Mouse (Mus musculus): ENCODE measurements around the gene Mov10l1.

Mov10l1 gene

DNA sequence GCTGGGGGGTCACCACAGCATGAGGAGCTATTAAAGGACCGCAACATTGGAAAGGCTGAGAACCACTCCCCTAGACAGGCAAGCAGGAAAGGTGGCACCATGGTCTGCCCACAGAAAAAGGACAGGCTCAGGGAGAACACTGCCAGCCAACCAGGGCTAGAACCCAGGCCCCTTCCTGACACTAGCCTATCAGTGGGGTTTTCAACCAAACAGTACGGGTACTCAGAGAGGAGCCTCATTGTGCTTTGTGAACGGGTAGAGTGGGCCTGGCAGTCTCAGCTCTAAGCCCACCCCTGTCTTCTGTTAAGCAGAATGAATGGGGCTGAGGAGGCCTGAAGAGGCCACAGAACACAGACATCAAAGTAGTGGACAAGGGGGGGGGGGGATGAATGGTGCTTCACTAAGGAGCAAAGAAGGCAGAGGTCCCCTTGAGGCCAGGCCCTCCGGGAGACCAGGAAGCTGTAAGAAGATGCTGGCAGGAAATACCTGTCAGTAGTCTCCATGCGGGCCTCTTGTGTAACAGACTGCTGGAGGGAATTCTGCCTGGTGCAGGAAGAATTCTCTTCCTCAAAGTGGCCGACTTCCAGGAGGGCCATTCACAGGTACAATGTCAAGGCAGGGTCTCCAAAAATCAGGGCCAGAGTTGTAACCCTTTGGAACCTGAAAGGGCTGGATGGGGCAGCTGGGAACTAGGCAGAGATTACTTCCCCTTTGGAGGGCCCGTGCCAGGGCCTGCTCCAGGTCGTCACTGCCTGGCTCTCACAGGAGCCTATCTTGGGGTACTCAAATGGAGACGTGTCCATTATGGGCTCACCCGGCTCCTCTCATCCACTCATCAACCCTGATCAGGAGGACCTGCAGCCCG is 92.1 kb downstream of the Mov10l1 start, which contains the start of gene Trabd:
Gene Trabd, plus strand, starts transcription at position 512 of the 865 bp plus-strand sequence.
- in situ Hi-C loops (cut with MboI) = no loop called here

DNA sequence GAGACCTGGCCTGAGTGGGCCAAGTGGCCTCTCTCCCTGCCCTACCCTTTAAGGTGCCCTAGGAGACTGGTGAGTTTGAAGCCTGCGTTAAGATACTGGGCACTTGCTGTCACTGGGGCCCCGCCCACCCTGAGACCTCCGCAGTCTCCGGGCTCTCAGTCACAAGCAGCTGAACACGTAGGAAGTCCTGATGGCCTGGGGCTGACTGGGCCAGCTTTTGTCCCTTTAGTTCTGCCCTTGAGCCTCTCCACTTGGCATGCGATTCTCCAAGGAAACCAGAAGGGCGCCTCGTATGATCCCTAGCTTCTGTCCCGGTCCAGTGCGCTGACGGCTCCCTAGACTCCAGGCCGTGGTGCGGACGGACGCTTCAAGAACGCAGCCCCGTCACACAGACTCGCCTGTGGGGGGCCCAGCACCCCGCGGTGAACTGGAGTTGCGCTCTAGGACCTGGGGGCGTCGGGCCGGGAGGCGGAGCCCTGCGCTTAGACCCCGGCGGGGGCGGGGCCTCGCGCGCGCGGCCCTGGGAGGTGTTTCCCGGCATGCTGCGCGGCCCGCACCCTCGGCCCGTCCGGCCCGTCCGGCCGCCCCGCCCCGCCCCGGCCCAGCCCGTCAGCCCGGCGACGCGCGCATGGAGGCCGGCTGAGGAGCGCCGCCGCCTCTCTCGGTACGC is 92.9 kb downstream of the Mov10l1 start:
- in situ Hi-C loops (cut with MboI) = no loop called here

DNA sequence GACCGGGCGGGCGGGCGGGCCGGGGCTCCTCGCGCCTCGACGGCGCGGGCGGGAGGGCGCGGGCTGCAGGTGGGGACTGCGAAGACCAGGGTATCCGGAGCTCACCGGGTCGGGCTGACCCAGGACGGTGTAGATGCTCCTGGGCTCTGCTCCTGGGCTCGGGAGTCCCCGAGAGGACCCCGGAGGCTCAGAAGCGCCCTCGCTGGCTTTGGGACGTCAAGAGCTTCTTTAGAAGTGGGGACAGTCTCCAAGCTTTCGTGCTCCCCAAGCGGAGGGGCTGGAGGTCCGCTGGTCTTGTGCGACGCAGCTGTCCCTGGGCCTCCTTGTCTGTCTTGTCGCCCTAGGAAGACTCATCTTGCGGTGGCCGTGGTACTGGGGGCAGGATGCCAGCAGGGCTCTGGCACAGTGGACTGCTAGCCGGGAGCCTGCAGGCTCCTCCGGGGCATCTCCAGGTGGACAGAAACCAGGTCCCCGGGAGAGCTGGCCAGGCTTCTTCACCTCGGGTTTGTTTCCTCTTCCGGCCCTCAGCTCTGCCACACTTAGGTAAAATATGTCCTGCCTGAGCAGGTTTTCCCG is 93.5 kb downstream of the Mov10l1 start:
- in situ Hi-C loops (cut with MboI) = no loop called here

DNA sequence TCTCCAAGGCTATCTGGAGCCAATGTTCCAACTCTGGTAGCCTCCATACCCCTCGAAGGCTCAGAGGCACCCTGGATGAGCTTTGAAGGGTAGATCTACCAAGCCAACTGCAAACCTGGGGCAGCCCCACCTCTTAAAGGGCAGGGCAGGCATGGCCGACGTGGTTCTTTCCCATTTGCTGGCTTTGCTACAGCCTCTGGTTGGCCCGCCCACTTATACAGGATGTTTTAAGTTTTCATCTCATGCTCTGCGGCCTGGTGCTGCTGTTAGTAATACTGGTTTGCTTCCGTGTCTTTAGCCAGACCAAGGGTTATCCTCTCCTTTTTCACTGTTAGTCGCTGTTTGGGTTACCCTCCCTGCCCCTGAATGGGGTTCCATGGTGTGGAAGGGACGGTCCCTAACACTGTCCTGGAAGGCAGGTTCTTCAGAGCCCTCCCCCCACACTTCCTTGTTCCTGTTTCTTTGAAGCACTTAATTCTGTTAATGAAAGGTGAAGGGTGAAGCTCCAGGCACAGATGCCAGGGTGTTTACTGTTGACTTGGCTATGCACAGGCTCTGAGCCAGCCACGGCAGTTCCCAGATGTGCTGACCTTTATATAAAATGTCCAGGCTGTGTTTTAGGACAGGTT is 95.6 kb downstream of the Mov10l1 start:
- in situ Hi-C loops (cut with MboI) = no loop called here

DNA sequence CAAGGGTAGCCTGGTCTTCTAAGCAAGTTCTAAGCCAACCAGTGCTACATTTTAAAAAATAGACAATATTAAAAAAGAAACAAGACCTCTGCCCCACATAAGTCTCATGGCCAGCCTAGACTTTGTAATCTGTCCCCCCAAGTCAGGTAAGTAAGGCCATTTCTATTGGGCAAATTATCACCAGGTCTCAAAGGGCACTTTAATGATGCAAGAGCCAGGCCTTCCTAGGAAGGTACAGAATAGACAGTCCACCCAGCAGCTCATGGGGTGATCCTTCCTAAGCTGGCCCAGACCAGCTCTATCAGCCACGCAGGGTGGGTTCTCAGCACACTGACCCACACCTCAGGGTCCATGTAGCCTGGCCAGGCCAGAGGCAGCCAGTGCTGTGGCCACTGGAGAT is 101.2 kb downstream of the Mov10l1 start:
- in situ Hi-C loops (cut with MboI) = no loop called here

DNA sequence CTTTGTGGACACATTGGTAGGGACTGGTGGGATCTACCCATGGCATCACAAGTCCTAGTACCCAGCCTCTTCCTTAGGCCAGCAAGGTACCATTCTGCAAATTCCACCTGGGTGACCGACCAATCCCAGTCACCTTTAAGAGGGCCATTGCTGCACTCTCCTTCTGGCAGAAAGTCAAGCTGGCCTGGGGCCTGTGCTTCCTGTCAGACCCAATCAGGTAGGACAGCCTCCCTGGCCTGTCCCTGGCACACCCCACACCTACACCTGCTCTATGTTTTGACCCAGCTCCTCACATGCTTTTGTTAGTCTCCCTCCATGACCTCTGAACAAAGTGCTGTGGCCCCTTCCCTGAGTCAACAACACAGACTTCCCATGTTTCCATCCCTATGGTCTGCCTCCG is 102.1 kb downstream of the Mov10l1 start:
- in situ Hi-C loops (cut with MboI) = no loop called here

DNA sequence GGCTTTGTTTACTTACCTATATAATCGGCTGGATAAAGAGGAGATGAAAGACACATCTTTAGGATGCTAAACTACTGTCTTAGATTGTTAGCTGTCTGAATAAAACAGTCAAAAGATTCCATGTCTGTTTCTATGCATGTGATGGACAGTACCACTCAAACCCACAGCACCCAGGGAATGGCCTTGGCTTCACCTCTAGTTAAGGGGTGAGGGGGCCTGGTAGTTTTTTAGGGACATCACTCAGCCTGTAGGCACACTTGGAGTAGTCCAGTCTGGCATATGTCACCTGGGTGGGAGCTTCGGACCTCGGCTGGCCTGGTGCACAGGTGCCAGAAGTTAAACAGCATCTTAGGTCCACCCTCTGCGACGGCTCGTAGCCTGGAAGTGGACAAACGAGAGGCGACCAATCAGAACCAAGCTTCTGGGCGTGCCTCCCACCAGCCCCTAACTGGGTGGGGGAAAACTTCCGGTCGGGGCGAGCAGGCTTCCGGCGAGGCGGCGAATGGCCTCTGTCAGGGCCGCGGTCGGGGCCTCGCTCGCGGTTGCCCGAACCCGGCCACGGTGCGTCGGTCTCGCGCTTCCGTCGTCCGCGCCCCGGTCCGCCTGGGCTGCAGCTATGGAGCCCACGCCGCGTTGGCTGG is 106.0 kb downstream of the Mov10l1 start, which contains the start of gene Selenoo:
Gene Selenoo, plus strand, starts transcription at position 478 of the 641 bp plus-strand sequence.
- in situ Hi-C loops (cut with MboI) = no loop called here

DNA sequence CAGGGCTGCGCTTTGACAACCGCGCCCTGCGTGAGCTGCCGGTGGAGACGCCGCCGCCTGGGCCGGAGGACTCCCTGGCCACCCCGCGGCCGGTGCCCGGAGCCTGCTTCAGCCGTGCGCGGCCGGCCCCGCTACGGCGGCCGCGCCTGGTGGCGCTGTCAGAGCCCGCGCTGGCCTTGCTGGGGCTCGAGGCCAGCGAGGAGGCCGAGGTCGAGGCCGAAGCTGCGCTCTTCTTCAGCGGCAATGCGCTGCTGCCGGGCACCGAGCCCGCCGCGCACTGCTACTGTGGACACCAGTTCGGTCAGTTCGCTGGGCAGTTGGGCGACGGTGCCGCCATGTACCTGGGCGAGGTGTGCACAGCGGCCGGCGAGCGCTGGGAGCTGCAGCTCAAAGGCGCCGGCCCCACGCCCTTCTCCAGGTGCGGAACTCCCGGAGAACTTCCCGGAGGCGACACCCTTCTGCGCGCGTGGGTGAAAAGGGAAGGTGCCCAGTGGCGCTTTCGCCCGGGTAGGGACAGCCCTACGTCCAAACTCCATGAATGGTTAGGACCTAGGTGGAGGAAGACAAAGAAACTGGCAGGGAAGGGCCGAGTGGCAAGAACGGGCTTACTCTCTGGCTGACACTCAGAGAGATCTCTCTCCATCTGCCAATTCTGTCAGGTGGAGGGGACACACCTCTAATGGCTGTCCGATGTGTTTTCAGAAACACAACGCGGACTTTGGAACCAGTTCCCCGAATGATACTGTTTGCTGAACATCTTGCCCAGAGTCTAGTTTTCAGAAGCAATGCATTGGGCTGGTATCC is 106.7 kb downstream of the Mov10l1 start:
- in situ Hi-C loops (cut with MboI) = no loop called here

DNA sequence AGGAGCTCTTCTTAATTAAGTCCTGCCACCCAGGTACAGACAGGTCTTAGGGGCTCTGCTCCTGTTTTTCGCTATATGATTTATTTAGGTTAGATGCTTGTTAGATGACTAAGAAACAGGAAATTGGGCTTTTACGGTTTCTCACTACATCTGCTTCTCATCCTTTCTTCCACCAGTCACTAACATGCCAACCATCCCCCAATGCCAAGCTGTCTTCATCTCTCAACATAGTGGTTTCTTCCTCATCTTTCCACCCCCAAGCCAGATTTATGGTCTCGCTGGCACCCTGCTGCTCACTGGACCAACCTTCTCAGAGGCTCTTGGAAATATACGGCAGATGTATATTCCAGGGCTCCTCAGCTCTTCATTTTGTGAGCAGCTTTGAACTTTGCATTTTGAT is 108.0 kb downstream of the Mov10l1 start:
- in situ Hi-C loops (cut with MboI) = no loop called here

DNA sequence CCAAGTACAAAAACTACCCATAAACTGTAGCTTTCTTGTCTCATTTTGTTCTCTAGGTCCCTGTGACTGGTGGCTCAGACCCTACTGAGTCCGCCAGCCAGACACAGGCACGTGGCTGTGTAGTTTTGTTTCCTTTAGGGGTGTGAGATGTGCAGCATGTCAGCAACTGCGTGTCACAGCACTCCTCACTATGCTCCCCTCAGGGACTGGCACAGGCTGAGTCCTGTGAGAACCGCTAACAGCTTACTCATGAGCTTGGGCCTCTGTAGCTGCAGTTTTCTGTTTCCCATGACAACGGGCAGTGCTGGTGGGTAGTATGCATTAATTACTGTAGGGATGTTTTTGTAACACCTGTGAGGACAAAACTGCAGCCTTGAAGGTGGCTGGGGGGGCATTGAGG is 109.5 kb downstream of the Mov10l1 start:
- in situ Hi-C loops (cut with MboI) = no loop called here

DNA sequence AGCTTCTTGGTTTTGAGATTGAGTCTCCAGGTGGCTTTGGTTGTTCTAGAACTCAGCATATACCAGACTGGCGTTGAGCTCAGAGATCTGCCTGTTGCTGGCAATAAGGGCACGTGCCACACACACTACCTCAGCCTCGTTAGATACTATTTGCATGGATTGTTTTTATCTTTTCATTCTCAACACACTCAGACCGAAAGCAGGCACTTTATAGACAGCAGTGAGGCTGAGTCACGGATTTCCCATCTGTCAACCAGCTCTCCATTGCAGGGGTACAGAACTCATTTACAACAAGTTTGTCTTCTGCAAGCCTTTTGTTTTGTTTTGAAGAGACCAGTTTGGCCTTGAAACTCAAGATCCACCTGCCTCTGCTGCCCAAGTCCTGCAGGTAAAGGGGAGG is 114.7 kb downstream of the Mov10l1 start:
- in situ Hi-C loops (cut with MboI) = no loop called here

DNA sequence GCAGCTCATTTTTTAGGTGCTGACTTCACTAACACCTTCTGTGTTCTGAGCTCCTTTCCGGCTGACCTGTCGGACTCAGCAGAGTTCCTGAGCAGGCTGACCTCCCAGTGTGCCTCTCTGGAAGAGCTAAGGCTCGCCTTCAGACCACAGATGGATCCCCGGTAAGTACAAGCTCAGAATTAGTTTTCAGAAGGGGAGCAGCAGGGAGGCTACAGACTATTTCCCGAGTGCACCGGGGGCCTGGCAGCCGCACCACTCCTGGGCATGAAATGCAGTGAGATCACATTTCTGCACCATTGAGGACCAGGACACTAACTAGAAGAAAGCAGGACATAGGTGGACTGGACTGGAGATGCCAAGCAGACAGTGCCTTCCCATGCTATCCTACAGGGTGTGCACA is 115.9 kb downstream of the Mov10l1 start:
- in situ Hi-C loops (cut with MboI) = no loop called here

DNA sequence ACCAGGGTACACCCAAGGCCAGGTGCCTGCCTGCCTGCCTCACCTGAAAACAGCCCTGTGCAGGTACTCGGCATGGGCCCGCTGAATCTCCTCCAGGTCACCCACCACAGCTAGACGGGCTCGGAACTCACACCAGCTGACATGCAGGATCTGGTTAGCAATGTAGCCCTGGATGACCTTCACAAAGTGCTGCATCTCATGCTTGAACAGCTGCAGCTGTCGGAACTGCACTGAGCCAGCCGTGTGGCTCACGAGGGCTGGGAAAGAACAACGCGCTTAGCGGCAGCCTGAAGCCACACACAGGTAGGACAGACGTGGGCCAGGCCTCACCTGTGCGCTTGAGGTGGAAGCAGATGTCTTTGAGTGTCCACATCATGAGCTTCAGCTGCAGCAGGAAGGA is 118.1 kb downstream of the Mov10l1 start:
- in situ Hi-C loops (cut with MboI) = no loop called here

DNA sequence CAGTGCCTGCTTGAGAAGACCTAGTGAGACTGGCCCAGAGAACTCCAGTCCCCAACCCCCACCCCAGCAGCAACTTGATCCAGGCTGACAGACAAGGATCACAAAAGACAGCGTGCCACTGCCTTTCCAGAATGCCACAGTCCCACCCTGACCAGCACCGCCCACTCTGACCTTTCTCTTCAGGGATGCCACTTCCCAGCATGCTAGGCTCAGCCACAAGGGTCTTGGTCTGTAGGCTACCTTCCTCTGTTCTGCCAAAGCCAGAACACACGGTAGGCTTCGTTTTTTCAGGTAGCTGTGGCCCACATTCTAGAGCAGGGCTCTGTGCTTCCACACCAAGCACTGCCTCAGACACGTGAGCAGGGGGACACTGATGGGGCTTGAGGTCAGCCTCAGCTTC is 119.9 kb downstream of the Mov10l1 start:
- in situ Hi-C loops (cut with MboI) = no loop called here

DNA sequence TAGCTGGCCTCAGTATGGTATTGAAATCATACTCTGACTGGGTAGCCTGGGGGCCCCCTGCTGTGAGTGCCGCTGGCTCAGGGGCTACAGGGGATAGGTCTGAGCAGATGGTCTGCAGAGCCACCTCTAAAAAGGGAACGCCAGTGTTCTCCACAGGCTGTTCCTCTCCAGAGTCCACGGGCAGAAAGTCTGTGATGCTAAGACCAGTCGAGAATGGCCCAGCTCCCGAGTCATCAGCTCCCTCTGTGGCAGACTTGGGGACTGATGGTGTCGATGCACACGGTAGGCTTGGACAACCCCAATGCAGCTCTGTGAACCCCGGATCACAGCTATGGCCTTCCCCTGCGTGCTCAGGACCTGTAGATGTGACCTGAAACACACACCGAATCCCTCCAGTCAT is 121.2 kb downstream of the Mov10l1 start:
- in situ Hi-C loops (cut with MboI) = no loop called here

DNA sequence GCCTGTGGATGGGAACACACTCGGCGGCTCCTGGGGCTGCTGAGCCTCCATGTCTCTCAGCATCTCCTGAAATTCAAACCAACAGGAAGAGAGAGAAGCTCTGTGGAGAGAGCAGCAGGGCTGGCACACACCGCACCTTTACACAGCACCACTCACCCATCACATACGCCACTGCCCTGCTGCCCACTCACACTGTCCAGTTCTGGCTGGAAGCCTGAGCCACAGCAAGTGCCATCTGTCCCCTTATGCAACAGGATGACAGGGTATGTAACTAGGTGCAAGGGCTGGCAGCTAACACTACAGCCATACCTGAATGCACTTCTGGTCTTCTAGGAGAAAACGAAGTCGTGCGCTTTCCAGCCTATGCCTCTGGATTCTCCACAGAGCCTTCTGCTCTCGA is 121.7 kb downstream of the Mov10l1 start:
- in situ Hi-C loops (cut with MboI) = no loop called here

Measured in mature B cell (primary cell).